Mouse (Mus musculus) gastrocnemius, adult 2 months (tissue): ENCODE data around the gene Bend3. TPM values are rescaled to one million over a fixed set of nuclear protein-coding genes. Genes with fewer than 3 reads are reported as not detected.
A peak's percentile ranks its signal among the peaks of the same experiment; 100 is the strongest.

Source experiments
- DNase-seq: peaks from one replicate; pipeline ENCODE4 v3.0.0; 2022
- H3K27ac ChIP-seq: fragments of 200-600 bp; 2 replicates; pipeline ENCODE4 v1.8.1; 2022; ENCODE audit warnings: mild to moderate bottlenecking
- H3K4me3 ChIP-seq: fragments of 200-600 bp; 2 replicates; pipeline ENCODE4 v1.8.1; 2022; ENCODE audit warnings: mild to moderate bottlenecking, moderate library complexity
- CTCF ChIP-seq: fragments of 200-600 bp; IDR thresholded peaks from 2 replicates; pipeline ENCODE4 v1.8.1; 2022; ENCODE audit warnings: antibody characterized with exemption, mild to moderate bottlenecking, moderate library complexity
- intact Hi-C: fragments of 180-260 bp; cut with DNase I; formaldehyde crosslinking; loops from one replicate; pipeline ENCODE4 v1.15.1; 2025
- total RNA-seq, 2 experiments: library from RNA; stranded (reverse); gene quantifications; 2 replicates each; pipeline ENCODE4 v1.2.3; 2021

Gene Bend3
- total RNA-seq, 2 experiments from 2014 or later, result 4.4 to 4.9 TPM

DNA sequence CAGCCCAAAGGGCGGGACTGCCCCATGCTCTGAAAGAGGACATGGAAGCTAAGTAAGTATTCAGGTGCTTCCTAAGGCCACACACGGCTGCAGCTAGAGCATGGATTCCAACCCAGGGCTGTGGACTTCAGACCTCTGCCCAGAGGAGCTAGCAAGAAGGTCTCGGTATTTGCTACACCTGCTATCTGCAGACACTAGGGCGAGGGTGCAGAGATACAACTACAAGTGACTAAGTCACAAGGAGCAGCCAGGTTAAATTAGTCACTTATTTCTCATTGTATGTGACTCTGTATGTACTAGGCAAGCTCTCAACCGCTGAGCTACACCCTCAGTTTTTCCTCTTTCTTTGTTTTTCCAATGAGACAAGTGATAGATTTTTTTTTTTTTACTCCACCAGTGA is 15.8 kb upstream of the Bend3 start:
- intact Hi-C loops, result no loop called here
- no peak overlapping the region for H3K27ac ChIP-seq
- no peak for DNase-seq
- H3K4me3 ChIP-seq, result no peak overlapping the region
- no peak for TF ChIP-seq CTCF

DNA sequence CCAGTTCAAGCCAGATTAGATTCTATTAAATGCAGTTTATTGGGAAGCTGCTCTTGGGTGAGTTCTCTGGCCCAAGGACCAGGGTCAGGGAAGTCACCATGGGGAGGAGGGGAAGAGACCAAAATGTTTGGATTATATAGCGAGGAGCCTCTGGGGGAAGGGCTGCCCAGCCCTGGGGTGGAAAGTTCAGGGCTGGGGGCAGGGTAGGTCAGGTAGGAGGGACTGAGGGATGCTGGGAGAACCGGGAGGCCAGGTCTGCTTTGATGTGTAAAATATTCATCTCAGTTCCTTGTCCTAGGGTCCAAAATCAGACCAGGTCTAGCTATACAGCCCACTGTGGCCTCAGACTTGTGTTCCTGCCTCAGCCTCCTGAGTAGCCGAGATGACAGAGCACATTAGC is 15.4 kb upstream of the Bend3 start:
- intact Hi-C loops, result no loop called here
- H3K4me3 ChIP-seq, result no peak overlapping the region
- TF ChIP-seq CTCF, result no peak
- H3K27ac ChIP-seq, result no peak overlapping the region
- no peak for DNase-seq

GRCm38 (mm10) chr10:43466223-43466622 is 12.4 kb upstream of the Bend3 start:
- intact Hi-C loops, result no loop called here
- Histone ChIP-seq H3K4me3 (no peak overlapping the region), H3K27ac (no peak overlapping the region)
- TF ChIP-seq CTCF, result no peak
- DNase-seq, result no peak

DNA sequence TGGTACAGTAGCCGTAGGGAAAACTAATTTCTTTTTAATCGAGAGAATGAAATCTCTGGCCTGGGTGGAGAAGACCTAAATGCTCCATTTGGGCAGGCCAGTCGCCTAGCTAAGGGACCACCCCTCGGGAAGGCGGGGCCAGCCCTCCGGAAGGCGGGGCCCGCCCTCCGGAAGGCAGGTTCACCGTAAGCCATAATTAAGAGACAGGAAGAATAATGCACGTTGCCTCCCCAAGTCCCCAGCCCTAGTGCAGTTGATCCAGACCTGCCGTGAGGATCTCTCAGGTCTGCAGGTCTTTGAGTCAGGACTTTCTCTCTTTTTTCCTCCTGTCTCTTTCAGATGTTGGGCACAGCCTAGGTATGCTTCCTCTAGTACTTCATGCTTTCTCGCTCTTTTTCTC is 11.0 kb upstream of the Bend3 start:
- intact Hi-C loops, result no loop called here
- TF ChIP-seq CTCF, result no peak
- Histone ChIP-seq H3K4me3 (no peak overlapping the region), H3K27ac (no peak overlapping the region)
- no peak for DNase-seq

GRCm38 (mm10) chr10:43468293-43468692 is 10.3 kb upstream of the Bend3 start:
- H3K27ac ChIP-seq, result no peak overlapping the region
- intact Hi-C loops, result no loop called here
- no peak for DNase-seq
- H3K4me3 ChIP-seq, result no peak overlapping the region
- TF ChIP-seq CTCF, result no peak

DNA sequence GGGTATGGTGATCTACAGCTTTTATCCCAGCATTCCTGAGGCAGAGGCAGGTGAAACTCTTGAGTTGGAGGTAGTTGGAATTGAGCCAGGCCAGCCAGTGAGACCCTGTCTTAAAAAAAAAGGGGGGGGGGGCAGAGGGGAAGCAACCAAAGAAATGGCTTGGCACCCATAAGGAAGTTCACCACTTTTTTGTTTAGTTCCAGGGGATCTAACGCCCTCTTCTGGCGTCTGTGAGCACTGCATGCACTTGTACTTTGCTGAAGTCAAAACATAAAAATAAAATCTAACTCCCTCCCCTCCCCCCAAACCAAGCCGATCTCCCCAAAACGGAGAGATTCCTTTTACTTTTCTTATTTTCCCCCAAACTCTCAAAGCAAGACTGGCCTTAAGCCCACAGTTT is 3.3 kb upstream of the Bend3 start:
- no peak overlapping the region for H3K4me3 ChIP-seq
- intact Hi-C loops, result loop anchor here (10.0 kb wide), 1 partner anchor 521 kb away; no protein-coding TSS in a partner anchor
- peak; percentile 37 for DNase-seq
- no peak overlapping the region for H3K27ac ChIP-seq
- peak; percentile 60 for TF ChIP-seq CTCF

- peak overlapping the region; percentile 96 for H3K4me3 ChIP-seq
- no peak for TF ChIP-seq CTCF
- peak overlapping the region; percentile 88 for H3K27ac ChIP-seq
- no peak for DNase-seq
- intact Hi-C loops, result loop anchor here (10.0 kb wide), 1 partner anchor 523 kb away; no protein-coding TSS in a partner anchor
Observed at GRCm38 (mm10) chr10:43477459-43477858, 1.2 kb upstream of the Bend3 start.

GRCm38 (mm10) chr10:43477865-43478681 is 558 bp upstream of the Bend3 start:
- Histone ChIP-seq H3K27ac (peak overlapping the region; percentile 88), H3K4me3 (peak overlapping the region; percentile 96)
- no peak for TF ChIP-seq CTCF
- peak; percentile 76 for DNase-seq
- intact Hi-C loops, result loop anchor here (10.0 kb wide), 1 partner anchor 523 kb away; no protein-coding TSS in a partner anchor

DNA sequence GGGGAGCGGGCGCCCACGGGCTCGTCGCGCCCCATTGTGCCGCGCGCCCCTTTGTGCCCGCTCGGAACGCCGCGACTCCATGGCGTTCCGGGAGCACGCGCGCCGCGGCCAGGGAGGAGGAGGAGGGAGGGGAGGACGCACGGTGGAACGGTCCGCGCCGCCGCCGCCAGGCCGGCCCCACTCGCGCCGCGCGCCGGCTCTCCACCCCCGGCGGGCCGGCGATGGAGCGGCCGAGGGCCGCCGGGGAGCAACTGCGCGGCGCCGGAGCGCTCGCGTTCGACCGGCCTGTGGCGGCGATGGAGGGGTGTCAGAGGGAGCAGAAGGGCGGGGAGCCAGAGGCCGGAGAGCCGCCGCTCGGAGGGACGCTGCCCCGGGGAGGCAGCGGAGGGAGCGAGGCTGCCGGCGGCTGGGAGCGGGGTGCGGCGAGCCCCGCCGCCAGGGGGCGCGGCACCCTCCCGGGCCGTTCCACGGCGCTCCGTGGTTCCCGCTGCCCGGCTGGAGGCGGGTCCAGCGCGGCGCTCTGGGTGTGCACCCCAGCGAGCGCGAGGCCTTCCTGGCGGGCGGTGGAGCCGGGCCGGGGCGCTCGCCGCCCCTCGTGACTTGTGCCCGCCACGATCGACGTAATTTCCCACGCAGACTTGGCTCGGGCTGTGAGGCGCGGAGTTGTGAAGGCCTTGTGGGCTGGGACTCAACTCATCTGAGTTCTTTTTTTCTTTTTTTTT is 966 bp downstream of the Bend3 start:
- peak; percentile 92 for TF ChIP-seq CTCF
- intact Hi-C loops, result loop anchor here (1.0 to 10.0 kb wide), 2 partner anchors 61 to 525 kb away; partner anchors contain the start of gene 1700021F05Rik
- peak; percentile 96 for DNase-seq
- Histone ChIP-seq H3K4me3 (peak overlapping the region; percentile 96), H3K27ac (peak overlapping the region; percentile 88)

DNA sequence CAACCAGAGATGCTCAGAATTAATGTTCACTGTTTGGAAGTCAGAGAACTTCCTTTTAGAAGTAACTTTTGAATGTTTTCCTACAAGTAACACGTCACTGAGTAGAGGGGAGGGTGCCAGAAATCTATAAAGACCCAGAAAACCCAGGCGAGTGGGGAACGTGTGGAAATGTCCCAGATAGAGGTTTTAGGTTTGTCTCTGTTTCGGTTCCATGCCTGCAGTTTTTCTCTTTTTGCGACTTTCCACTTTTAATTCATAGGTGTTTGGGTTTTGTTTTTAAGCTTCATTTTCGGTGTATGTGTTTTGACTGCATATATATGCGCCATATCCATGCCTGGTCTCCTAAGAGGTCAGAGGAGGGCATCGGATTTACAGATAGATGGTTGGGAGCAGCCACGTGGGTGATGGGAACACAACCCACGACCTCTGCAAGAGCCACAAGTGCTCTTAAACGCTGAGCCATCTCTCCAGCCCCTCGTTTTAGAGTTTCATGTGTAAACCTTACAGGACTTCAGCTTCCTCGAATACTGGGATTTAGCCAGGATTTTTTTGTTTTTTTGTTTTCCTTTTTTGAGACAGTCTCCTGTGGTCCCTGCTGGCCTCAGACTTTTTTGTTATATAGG is 1.7 kb downstream of the Bend3 start:
- Histone ChIP-seq H3K27ac (peak overlapping the region; percentile 88), H3K4me3 (peak overlapping the region; percentile 96)
- intact Hi-C loops, result no loop called here
- no peak for DNase-seq
- no peak for TF ChIP-seq CTCF

DNA sequence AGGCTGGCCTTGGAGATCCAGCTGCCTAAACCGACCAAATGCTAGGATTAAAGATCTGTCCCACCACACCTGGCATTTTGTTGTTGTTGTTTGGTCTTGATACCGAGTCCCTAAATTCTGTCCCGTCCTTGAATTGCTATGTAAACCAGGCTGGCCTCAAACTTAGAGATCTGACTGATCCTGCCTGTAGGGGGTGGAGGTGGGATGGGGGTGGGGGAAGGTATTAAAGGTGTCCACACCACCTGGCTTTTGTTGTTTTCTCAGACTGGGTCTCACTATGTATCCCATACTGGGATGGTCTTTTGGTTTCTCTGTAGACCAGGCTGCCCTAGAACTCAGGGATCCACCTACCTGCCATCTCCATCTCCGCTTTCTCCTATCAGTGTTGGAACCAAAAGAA is 2.5 kb downstream of the Bend3 start:
- no peak for DNase-seq
- intact Hi-C loops, result no loop called here
- Histone ChIP-seq H3K4me3 (no peak overlapping the region), H3K27ac (no peak overlapping the region)
- no peak for TF ChIP-seq CTCF

GRCm38 (mm10) chr10:43482021-43482420 is 3.4 kb downstream of the Bend3 start:
- no peak overlapping the region for H3K27ac ChIP-seq
- TF ChIP-seq CTCF, result no peak
- no peak overlapping the region for H3K4me3 ChIP-seq
- no peak for DNase-seq
- intact Hi-C loops, result no loop called here
